Mouse (Mus musculus): ENCODE results near the gene Golga5.

- TF ChIP-seq POLR2A (IDR thresholded peaks at IDR 0.05; ENCODE audit: control insufficient read depth, extremely low read depth, insufficient read depth, low read length, poor library complexity) = no peak
- TF ChIP-seq CTCF (IDR thresholded peaks at IDR 0.05; ENCODE audit: borderline replicate concordance, control insufficient read depth, extremely low read depth, insufficient read depth, low read length, poor library complexity) = no peak
These were observed 66.9 kb downstream of the Golga5 start for GRCm38 (mm10) chr12:102535796-102536195.

Measured in thymus, adult 2 months (tissue).